Mouse (Mus musculus): Measurements from ENCODE around the gene Macrod1. TPM values are rescaled to one million over a fixed set of nuclear protein-coding genes. Genes with fewer than 3 reads are reported as not detected.

Macrod1 gene
- polyA plus RNA-seq, 1 experiment from 2014 or later = 12.3 TPM

- no peak overlapping the region for H3K27ac ChIP-seq
- H3K9ac ChIP-seq (replicated peaks) = no peak overlapping the region; the same call in 1 of the 2 replicates
- no peaks in the 10 kb centered on the region for H3K9me3 ChIP-seq
- no peak overlapping the region for H3K4me3 ChIP-seq (replicated peaks)
- no peak for ATAC-seq (ENCODE audit: insufficient number of reproducible peaks, insufficient read depth, low FRiP score, low TSS enrichment, low read depth)
- no peaks in the 10 kb centered on the region for H3K27me3 ChIP-seq
- no peaks in the 10 kb centered on the region for H3K4me1 ChIP-seq (replicated peaks)
- WGBS = 79% methylated on average over 6 of the region's 6 CpGs
- H3K36me3 ChIP-seq = peaks cover 64% of the 10 kb centered on the region
- H3K4me2 ChIP-seq = no peak overlapping the region
These were observed 169.9 kb downstream of the Macrod1 start for GRCm38 (mm10) chr19:7226511-7226914.

DNA sequence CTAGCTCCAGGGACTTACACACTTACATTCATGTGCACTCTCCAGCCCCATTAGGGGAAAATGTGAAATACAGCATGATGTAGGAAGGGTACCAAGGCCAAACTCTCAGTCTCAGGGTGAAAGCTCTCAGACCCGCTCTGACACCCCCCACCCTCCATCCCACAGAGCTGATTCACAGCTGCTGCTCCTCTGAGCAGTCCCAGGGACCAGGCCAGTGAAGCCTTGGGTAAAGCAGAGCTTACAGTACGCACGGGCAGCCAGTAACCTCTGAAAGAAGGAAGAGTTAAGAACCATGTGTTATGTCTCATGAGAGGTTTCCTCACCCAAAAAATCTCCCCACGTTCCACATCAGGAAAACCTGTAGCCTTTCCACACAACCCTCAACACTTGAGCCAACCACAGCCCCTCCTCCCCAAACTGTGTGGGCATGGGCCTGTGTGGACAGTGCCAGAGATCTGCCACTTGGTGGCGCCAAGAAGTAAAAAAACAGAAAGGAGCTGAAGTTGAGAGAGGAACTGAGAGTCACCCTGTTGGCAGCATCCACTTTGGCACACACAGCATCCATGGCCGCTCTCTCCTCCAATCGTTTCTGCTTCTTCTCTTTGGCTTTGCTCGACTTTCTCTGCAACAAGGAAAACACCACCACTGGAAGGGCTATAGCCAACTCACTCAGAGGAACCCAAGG, 178.1 kb downstream of the Macrod1 start:
- Histone ChIP-seq H3K27ac (no peak overlapping the region), H3K4me3 (replicated peaks) (no peak overlapping the region), H3K9me3 (no peaks in the 10 kb centered on the region), H3K4me2 (no peak overlapping the region), H3K4me1 (replicated peaks) (peaks cover 18% of the 10 kb centered on the region), H3K27me3 (no peaks in the 10 kb centered on the region), H3K36me3 (peaks cover 78% of the 10 kb centered on the region), H3K9ac (replicated peaks) (no peak overlapping the region)
- no peak for ATAC-seq (ENCODE audit: insufficient number of reproducible peaks, insufficient read depth, low FRiP score, low TSS enrichment, low read depth)
- WGBS = 61% methylated on average over 8 of the region's 8 CpGs

DNA sequence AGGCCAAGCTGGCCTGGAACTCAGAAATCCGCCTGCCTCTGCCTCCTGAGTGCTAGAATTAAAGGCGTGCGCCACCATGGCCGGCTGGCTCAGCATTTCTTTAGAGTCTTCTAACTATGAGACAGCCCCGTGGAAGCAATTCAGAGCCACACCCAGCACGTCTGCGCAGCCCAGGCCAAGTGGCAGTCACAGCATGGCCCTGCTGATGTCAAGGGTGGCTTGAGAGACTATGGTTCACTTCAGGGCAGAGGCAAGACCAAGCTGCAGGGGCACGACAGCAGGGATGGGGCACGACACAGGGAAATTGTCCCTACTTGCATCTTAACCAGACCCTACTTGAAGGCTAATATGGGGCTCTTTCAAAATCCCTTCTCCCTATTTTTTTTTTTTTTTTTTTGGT, 178.9 kb downstream of the Macrod1 start:
- peaks cover 70% of the 10 kb centered on the region for H3K36me3 ChIP-seq
- H3K9me3 ChIP-seq = no peaks in the 10 kb centered on the region
- no peak overlapping the region for H3K4me3 ChIP-seq (replicated peaks)
- H3K4me2 ChIP-seq = no peak overlapping the region
- no peak for ATAC-seq (ENCODE audit: insufficient number of reproducible peaks, insufficient read depth, low FRiP score, low TSS enrichment, low read depth)
- no peak overlapping the region for H3K27ac ChIP-seq
- H3K4me1 ChIP-seq (replicated peaks) = peaks cover 25% of the 10 kb centered on the region
- H3K27me3 ChIP-seq = no peaks in the 10 kb centered on the region
- WGBS = 93% methylated on average over 9 of the region's 9 CpGs
- no peak overlapping the region for H3K9ac ChIP-seq (replicated peaks)

- ATAC-seq (ENCODE audit: insufficient number of reproducible peaks, insufficient read depth, low FRiP score, low TSS enrichment, low read depth) = no peak
- H3K4me1 ChIP-seq (replicated peaks) = peaks cover 26% of the 10 kb centered on the region
- no peaks in the 10 kb centered on the region for H3K9me3 ChIP-seq
- H3K27me3 ChIP-seq = no peaks in the 10 kb centered on the region
- peaks cover 64% of the 10 kb centered on the region for H3K36me3 ChIP-seq
- 89% methylated on average over 2 of the region's 2 CpGs for WGBS
- no peak overlapping the region for H3K27ac ChIP-seq
- H3K4me3 ChIP-seq (replicated peaks) = no peak overlapping the region
- H3K4me2 ChIP-seq = no peak overlapping the region
- no peak overlapping the region for H3K9ac ChIP-seq (replicated peaks)
These were observed 179.4 kb downstream of the Macrod1 start for GRCm38 (mm10) chr19:7236011-7236410.

- Histone ChIP-seq H3K36me3 (peaks cover 57% of the 10 kb centered on the region), H3K4me1 (replicated peaks) (peaks cover 30% of the 10 kb centered on the region), H3K4me2 (no peak overlapping the region), H3K27ac (no peak overlapping the region), H3K4me3 (replicated peaks) (no peak overlapping the region), H3K9ac (replicated peaks) (no peak overlapping the region), H3K27me3 (no peaks in the 10 kb centered on the region), H3K9me3 (no peaks in the 10 kb centered on the region)
- 91% methylated on average over 4 of the region's 4 CpGs for WGBS
- ATAC-seq (ENCODE audit: insufficient number of reproducible peaks, insufficient read depth, low FRiP score, low TSS enrichment, low read depth) = no peak
These were observed 180.1 kb downstream of the Macrod1 start for GRCm38 (mm10) chr19:7236742-7237141.

GRCm38 (mm10) chr19:7239574-7239973, 183.0 kb downstream of the Macrod1 start:
- Histone ChIP-seq H3K27ac (no peak overlapping the region), H3K4me3 (replicated peaks) (peak overlapping the region; percentile 72), H3K36me3 (peaks cover 30% of the 10 kb centered on the region), H3K9ac (replicated peaks) (peak overlapping the region; percentile 80; the same call in 1 of the 2 replicates), H3K4me1 (replicated peaks) (peaks cover 30% of the 10 kb centered on the region), H3K4me2 (peak overlapping the region; percentile 83), H3K9me3 (no peaks in the 10 kb centered on the region), H3K27me3 (no peaks in the 10 kb centered on the region; the same call in 1 of the 2 replicates)
- WGBS = 90% methylated on average over 3 of the region's 3 CpGs
- ATAC-seq (ENCODE audit: insufficient number of reproducible peaks, insufficient read depth, low FRiP score, low TSS enrichment, low read depth) = no peak

DNA sequence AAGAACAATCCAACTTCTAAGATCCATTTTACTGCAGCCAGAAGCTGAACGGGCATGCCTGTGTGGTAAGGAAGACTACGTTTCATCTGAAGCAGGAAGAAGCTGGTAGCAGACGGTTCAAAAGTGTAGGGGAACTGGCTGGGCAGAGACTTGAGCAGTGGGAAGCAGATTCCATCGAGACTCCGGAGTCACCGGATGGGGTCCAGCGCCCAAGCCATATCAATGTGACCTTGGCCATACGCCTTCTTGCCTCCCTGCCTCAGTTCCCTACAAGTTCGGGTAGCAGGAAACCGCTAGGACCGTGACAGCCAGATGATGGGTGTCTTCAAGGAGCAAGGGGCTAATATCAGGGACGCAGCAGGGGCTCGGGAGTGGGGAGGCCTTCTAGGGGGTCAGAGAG, 183.7 kb downstream of the Macrod1 start:
- no peaks in the 10 kb centered on the region for H3K9me3 ChIP-seq
- no peak for ATAC-seq (ENCODE audit: insufficient number of reproducible peaks, insufficient read depth, low FRiP score, low TSS enrichment, low read depth)
- 5% methylated on average over 13 of the region's 13 CpGs for WGBS
- peak overlapping the region; percentile 83 for H3K4me2 ChIP-seq
- no peaks in the 10 kb centered on the region; the same call in 1 of the 2 replicates for H3K27me3 ChIP-seq
- H3K9ac ChIP-seq (replicated peaks) = peak overlapping the region; percentile 80
- H3K4me1 ChIP-seq (replicated peaks) = peaks cover 30% of the 10 kb centered on the region
- H3K36me3 ChIP-seq = peaks cover 30% of the 10 kb centered on the region
- H3K4me3 ChIP-seq (replicated peaks) = peak overlapping the region; percentile 72
- H3K27ac ChIP-seq = peak overlapping the region; percentile 83

GRCm38 (mm10) chr19:7240782-7241690, 184.4 kb downstream of the Macrod1 start, which contains the start of gene Naa40:
TSS of gene Naa40 (minus strand) at chr19:7241183.
- peak; percentile 94 for ATAC-seq (ENCODE audit: insufficient number of reproducible peaks, insufficient read depth, low FRiP score, low TSS enrichment, low read depth)
- Histone ChIP-seq H3K9ac (replicated peaks) (peak within 1 kb of the TSS; percentile 80), H3K36me3 (peaks cover 25% of the 10 kb centered on the region), H3K4me1 (replicated peaks) (peaks cover 30% of the 10 kb centered on the region), H3K9me3 (no peaks in the 10 kb centered on the region), H3K4me3 (replicated peaks) (peak within 1 kb of the TSS; percentile 72), H3K4me2 (peak within 1 kb of the TSS; percentile 83), H3K27me3 (no peaks in the 10 kb centered on the region; the same call in 1 of the 2 replicates), H3K27ac (peak within 1 kb of the TSS; percentile 83)
- under 1% methylated on average over 80 of the region's 80 CpGs for WGBS

DNA sequence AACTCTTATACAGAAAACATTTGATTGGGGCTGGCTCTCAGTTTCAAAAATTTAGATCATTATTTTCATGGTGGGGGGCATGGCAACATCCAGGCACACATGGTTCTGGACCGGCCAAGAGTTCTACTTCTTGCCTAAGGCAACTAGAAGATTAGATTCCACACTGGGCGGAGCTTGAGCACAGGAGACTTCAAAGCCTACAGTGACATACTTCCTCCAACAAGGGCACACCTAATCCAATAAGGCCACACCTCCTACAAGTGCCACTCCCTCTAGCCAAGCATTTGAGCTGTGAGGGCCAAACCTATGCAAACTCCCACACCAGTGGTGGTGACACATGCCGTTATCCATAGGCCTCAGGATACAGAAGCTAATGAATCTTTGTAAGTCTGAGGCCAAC, 189.4 kb downstream of the Macrod1 start:
- Histone ChIP-seq H3K4me3 (replicated peaks) (no peak overlapping the region), H3K9me3 (no peaks in the 10 kb centered on the region), H3K27ac (no peak overlapping the region), H3K4me1 (replicated peaks) (peaks cover 4% of the 10 kb centered on the region; the same call in 1 of the 2 replicates), H3K9ac (replicated peaks) (no peak overlapping the region), H3K4me2 (no peak overlapping the region), H3K36me3 (no peaks in the 10 kb centered on the region), H3K27me3 (no peaks in the 10 kb centered on the region; the same call in 1 of the 2 replicates)
- WGBS = 81% methylated on average over 3 of the region's 3 CpGs
- ATAC-seq (ENCODE audit: insufficient number of reproducible peaks, insufficient read depth, low FRiP score, low TSS enrichment, low read depth) = no peak

All from limb, embryonic 12.5 days (tissue).